Mouse (Mus musculus) left cerebral cortex, adult 18-20 months (tissue): ENCODE data around the gene Cpz. TPM values are rescaled to one million over a fixed set of nuclear protein-coding genes. Genes with fewer than 3 reads are reported as not detected.

Experiments
- DNase-seq, 2 experiments: peaks; one replicate each; pipeline ENCODE4 v3.0.0; 2021 to 2022; ENCODE audit warnings: low spot score in 2 of 2, mixed read lengths in 1 of 2
- total RNA-seq, 2 experiments: library from RNA; stranded (reverse); gene quantifications; 2 replicates each; pipeline ENCODE4 v1.2.3; 2021

Cpz gene
- total RNA-seq, 2 experiments from 2014 or later: 0.14 to 0.93 TPM

GRCm38 (mm10) chr5:35531586-35531985 is 6.1 kb upstream of the Cpz start:
- DNase-seq: no peak

- DNase-seq: peak; percentile 57 to 67
Observed at GRCm38 (mm10) chr5:35530442-35530841, 4.9 kb upstream of the Cpz start.

- DNase-seq: no peak
Observed at GRCm38 (mm10) chr5:35524381-35524780, 1.1 kb downstream of the Cpz start.

- DNase-seq: peak; percentile 73 to 82
Observed at GRCm38 (mm10) chr5:35523735-35524134, 1.8 kb downstream of the Cpz start.

- DNase-seq: peak in 1 of 2 experiments; percentile 14
Observed at GRCm38 (mm10) chr5:35516781-35517180, 8.7 kb downstream of the Cpz start.

- DNase-seq: peak; percentile 57 to 73
Observed at GRCm38 (mm10) chr5:35510589-35510988, 14.9 kb downstream of the Cpz start.

GRCm38 (mm10) chr5:35505016-35505415 is 20.5 kb downstream of the Cpz start:
- no peak for DNase-seq

GRCm38 (mm10) chr5:35497344-35497743 is 28.2 kb downstream of the Cpz start:
- DNase-seq: no peak

GRCm38 (mm10) chr5:35495989-35496388 is 29.5 kb downstream of the Cpz start:
- no peak for DNase-seq

GRCm38 (mm10) chr5:35494773-35495390 is 30.6 kb downstream of the Cpz start:
- no peak for DNase-seq

- no peak for DNase-seq
Observed at GRCm38 (mm10) chr5:35493770-35494169, 31.7 kb downstream of the Cpz start.

- DNase-seq: peak in 1 of 2 experiments; percentile 17
Observed at GRCm38 (mm10) chr5:35479521-35479920, 46.0 kb downstream of the Cpz start.

- DNase-seq: no peak
Observed at GRCm38 (mm10) chr5:35475236-35475635, 50.3 kb downstream of the Cpz start.

- no peak for DNase-seq
Observed at GRCm38 (mm10) chr5:35470885-35471528, 54.5 kb downstream of the Cpz start.

- no peak for DNase-seq
Observed at GRCm38 (mm10) chr5:35465966-35466635, 59.4 kb downstream of the Cpz start.

GRCm38 (mm10) chr5:35462081-35462480 is 63.4 kb downstream of the Cpz start:
- DNase-seq: no peak

GRCm38 (mm10) chr5:35459760-35460159 is 65.7 kb downstream of the Cpz start:
- no peak for DNase-seq

GRCm38 (mm10) chr5:35458267-35458666 is 67.2 kb downstream of the Cpz start:
- no peak for DNase-seq

GRCm38 (mm10) chr5:35457364-35457763 is 68.1 kb downstream of the Cpz start:
- no peak for DNase-seq

- DNase-seq: peak; percentile 14 to 24
Observed at GRCm38 (mm10) chr5:35454187-35454800, 71.2 kb downstream of the Cpz start.
